Mouse (Mus musculus): Measurements from ENCODE around the gene Rlbp1. TPM values are rescaled to one million over a fixed set of nuclear protein-coding genes. Genes with fewer than 3 reads are reported as not detected.

Rlbp1 gene
- polyA plus RNA-seq, 1 experiment, result 42.4 TPM

DNA sequence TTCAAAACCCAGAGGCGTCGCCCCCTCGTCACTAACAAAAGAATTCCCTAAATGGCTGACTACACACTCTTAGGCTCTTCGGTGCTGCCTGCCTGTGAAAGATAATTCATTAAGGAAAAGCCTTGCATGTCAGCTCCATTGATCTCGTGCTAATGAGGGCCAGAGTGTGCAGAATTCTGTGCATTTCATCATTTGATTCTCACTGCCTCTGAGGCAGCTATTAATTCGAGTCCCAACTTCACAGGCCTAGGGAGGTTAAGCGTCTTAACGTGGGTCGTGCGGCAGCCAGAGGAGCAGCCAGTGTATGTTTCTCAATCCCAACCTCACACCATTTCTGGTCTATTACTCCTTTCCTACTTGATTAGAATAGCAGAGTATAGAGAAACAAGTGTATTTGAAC is 55.7 kb downstream of the Rlbp1 start:
- no peak for DNase-seq (ENCODE audit: extremely low spot score in 1 of 2, low spot score in 1 of 2)

DNA sequence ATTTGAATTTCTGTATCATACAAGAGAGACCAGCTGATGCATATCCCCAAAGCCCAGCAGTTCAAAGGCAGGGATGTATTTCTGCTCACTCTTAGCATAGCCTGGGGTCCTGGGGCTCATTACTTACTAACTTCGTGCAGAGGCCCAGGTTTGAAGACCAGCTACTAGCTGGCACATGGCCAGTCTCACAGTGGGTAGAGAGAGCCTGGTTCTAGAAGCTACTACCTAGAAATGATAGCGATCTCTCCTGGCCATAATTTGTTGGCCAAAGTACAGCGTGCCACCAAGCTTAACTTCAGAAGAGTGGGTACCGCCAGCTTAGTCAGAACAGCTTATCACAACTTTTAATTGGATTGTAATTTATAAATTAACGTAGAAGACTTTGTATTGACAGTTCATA is 58.1 kb downstream of the Rlbp1 start:
- no peak for DNase-seq (ENCODE audit: extremely low spot score in 1 of 2, low spot score in 1 of 2)

Other genes with a start within 250 kb of the Rlbp1 start
- 273 and 340 TPM in 2 replicates for gene Mfge8, start 238.0 kb downstream of the Rlbp1 start, polyA plus RNA-seq (2012; rRNA removed)
- gene Abhd2, start 113.8 kb downstream of the Rlbp1 start, polyA plus RNA-seq (2012; rRNA removed), result 38.6 and 39.2 TPM in 2 replicates
- gene Fanci, start 4.9 kb upstream of the Rlbp1 start, polyA plus RNA-seq (2012; rRNA removed), result 0.34 and 0.46 TPM in 2 replicates
- gene Polg, start 79.3 kb upstream of the Rlbp1 start, polyA plus RNA-seq (2012; rRNA removed), result 73.0 and 84.6 TPM in 2 replicates
- gene Rhcg, start 230.6 kb upstream of the Rlbp1 start, polyA plus RNA-seq (2012; rRNA removed), result 4.6 and 5.5 TPM in 2 replicates